Mouse (Mus musculus) bone marrow macrophage, adult 2 months (primary cell): ENCODE measurements around the gene Cd27. TPM values are rescaled to one million over a fixed set of nuclear protein-coding genes. Genes with fewer than 3 reads are reported as not detected.
A peak's percentile ranks its signal among the peaks of the same experiment; 100 is the strongest.

Experiments used
- H3K27ac ChIP-seq: 2 replicates; pipeline ENCODE4 v1.5.1; 2012; ENCODE audit warnings: low read depth, low read length; ENCODE audit not compliant: insufficient read depth
- H3K4me1 ChIP-seq: 2 replicates; pipeline ENCODE4 v1.6.1; 2012; ENCODE audit warnings: low read length; ENCODE audit not compliant: control insufficient read depth, insufficient read depth
- H3K4me3 ChIP-seq: 2 replicates; pipeline ENCODE4 v1.5.1; 2012; ENCODE audit warnings: mild to moderate bottlenecking, low read length, moderate library complexity; ENCODE audit not compliant: insufficient read depth
- CTCF ChIP-seq: IDR thresholded peaks from 2 replicates; pipeline ENCODE4 v1.5.1; 2012; ENCODE audit warnings: low read depth, mild to moderate bottlenecking, low read length, moderate library complexity
- POLR2A ChIP-seq: IDR thresholded peaks from 2 replicates; pipeline ENCODE4 v1.6.1; 2012; ENCODE audit warnings: mild to moderate bottlenecking, low read depth, low read length, borderline replicate concordance
- polyA plus RNA-seq: library from polyadenylated mRNA; stranded (reverse); fragments of >200 nt; gene quantifications from 2 replicates; pipeline ENCODE4 v1.2.4, GENCODE M21; 2012; ENCODE audit not compliant: missing spikeins, insufficient read depth, insufficient read length

The Cd27 gene
- polyA plus RNA-seq, 1 experiment, result not detected

GRCm38 (mm10) chr6:125195541-125196075, 41.2 kb downstream of the Cd27 start:
- TF ChIP-seq CTCF, result no peak
- no peak for TF ChIP-seq POLR2A
- Histone ChIP-seq H3K27ac (no peak overlapping the region), H3K4me3 (no peak overlapping the region), H3K4me1 (peaks cover 9% of the 10 kb centered on the region)

- H3K27ac ChIP-seq, result peak overlapping the region; percentile 96
- H3K4me3 ChIP-seq, result peak overlapping the region; percentile 94
- H3K4me1 ChIP-seq, result peaks cover 9% of the 10 kb centered on the region
- TF ChIP-seq POLR2A (no peak), CTCF (no peak)
These were observed 43.4 kb downstream of the Cd27 start for GRCm38 (mm10) chr6:125193390-125193789.

- peak overlapping the region; percentile 94 for H3K4me3 ChIP-seq
- TF ChIP-seq POLR2A (no peak), CTCF (no peak)
- peaks cover 9% of the 10 kb centered on the region for H3K4me1 ChIP-seq
- peak overlapping the region; percentile 96 for H3K27ac ChIP-seq
These were observed 44.0 kb downstream of the Cd27 start for GRCm38 (mm10) chr6:125192841-125193240.

- Histone ChIP-seq H3K4me1 (peaks cover 9% of the 10 kb centered on the region), H3K4me3 (peak overlapping the region; percentile 94), H3K27ac (peak overlapping the region; percentile 96)
- no peak for TF ChIP-seq CTCF
- no peak for TF ChIP-seq POLR2A
These were observed 44.6 kb downstream of the Cd27 start for GRCm38 (mm10) chr6:125192016-125192714.

- H3K4me3 ChIP-seq, result peak within 1 kb of the TSS; percentile 94
- H3K27ac ChIP-seq, result peak within 1 kb of the TSS; percentile 96
- TF ChIP-seq POLR2A (0 out of 2 replicates have a peak, but pooled peaks have one; percentile 50), CTCF (no peak)
- peaks cover 5% of the 10 kb centered on the region for H3K4me1 ChIP-seq
These were observed 45.3 kb downstream of the Cd27 start, which contains the start of the genes Ncapd2 and Mrpl51 for GRCm38 (mm10) chr6:125191332-125192015. Ncapd2 (minus strand) TSS chr6:125191701. Mrpl51 (plus strand) TSS chr6:125191801.

DNA sequence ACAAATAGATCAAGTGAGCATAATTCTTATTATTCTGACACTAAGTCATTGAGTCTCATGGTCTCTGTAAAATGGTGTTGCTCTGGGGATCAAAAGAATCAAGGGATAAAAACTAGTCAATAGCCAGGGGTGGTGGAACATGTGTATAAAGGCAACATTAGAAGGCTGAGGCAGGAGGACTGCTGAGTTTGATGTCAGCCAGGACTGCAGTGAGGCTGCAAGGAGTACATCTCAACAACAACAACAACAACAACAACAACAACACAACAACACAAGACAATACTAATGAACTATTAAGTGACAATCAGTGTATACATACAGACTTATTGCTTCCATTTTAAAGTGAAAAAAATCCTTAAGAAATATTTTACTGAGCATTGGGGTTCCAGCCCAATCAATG, 46.0 kb downstream of the Cd27 start:
- Histone ChIP-seq H3K4me3 (peak overlapping the region; percentile 71), H3K27ac (peak overlapping the region; percentile 32), H3K4me1 (peaks cover 5% of the 10 kb centered on the region)
- TF ChIP-seq POLR2A (no peak), CTCF (no peak)

GRCm38 (mm10) chr6:125186203-125186602, 50.6 kb downstream of the Cd27 start:
- Histone ChIP-seq H3K27ac (no peak overlapping the region), H3K4me1 (no peaks in the 10 kb centered on the region), H3K4me3 (no peak overlapping the region)
- TF ChIP-seq CTCF, result no peak
- TF ChIP-seq POLR2A, result no peak

Other genes with a start within 250 kb of the Cd27 start
- 5.5 and 7.2 TPM in 2 replicates for gene Pianp, start 240.3 kb downstream of the Cd27 start, polyA plus RNA-seq
- gene Zfp384, start 227.9 kb downstream of the Cd27 start, polyA plus RNA-seq, result 82.7 and 83.1 TPM in 2 replicates
- gene Ing4, start 197.2 kb downstream of the Cd27 start, polyA plus RNA-seq, result 110 and 113 TPM in 2 replicates
- 28.7 and 29.3 TPM in 2 replicates for gene Acrbp, start 187.3 kb downstream of the Cd27 start, polyA plus RNA-seq
- 33.2 and 43.3 TPM in 2 replicates for gene Lpar5, start 169.1 kb downstream of the Cd27 start, polyA plus RNA-seq
- gene Chd4, start 141.0 kb downstream of the Cd27 start, polyA plus RNA-seq, result 122 and 144 TPM in 2 replicates
- 10.7 and 11.4 TPM in 2 replicates for gene Nop2, start 105.1 kb downstream of the Cd27 start, polyA plus RNA-seq
- 51.8 and 57.0 TPM in 2 replicates for gene Iffo1, start 91.8 kb downstream of the Cd27 start, polyA plus RNA-seq
- gene Gapdh, start 70.5 kb downstream of the Cd27 start, polyA plus RNA-seq, result 229 and 264 TPM in 2 replicates
- gene Ncapd2, start 45.3 kb downstream of the Cd27 start, polyA plus RNA-seq, result 83.1 and 85.5 TPM in 2 replicates
- gene Mrpl51, start 45.2 kb downstream of the Cd27 start, polyA plus RNA-seq, result 68.6 and 82.0 TPM in 2 replicates
- 15.0 and 15.1 TPM in 2 replicates for gene Vamp1, start 21.5 kb downstream of the Cd27 start, polyA plus RNA-seq
- 14.5 and 16.2 TPM in 2 replicates for gene Tapbpl, start 5.2 kb downstream of the Cd27 start, polyA plus RNA-seq
- gene Tuba3a, start 49.0 kb upstream of the Cd27 start, polyA plus RNA-seq, result not detected in 2 replicates
- gene Ltbr, start 76.9 kb upstream of the Cd27 start, polyA plus RNA-seq, result 55.6 and 60.0 TPM in 2 replicates
- gene Scnn1a, start 83.6 kb upstream of the Cd27 start, polyA plus RNA-seq, result 0.88 and 1.1 TPM in 2 replicates
- gene Tnfrsf1a, start 112.4 kb upstream of the Cd27 start, polyA plus RNA-seq, result 145 and 152 TPM in 2 replicates
- not detected in 2 replicates for gene Plekhg6, start 143.8 kb upstream of the Cd27 start, polyA plus RNA-seq